Mouse (Mus musculus) olfactory bulb, adult 2 months (tissue): ENCODE measurements around the gene Mtx1. TPM values are rescaled to one million over a fixed set of nuclear protein-coding genes. Genes with fewer than 3 reads are reported as not detected.

Source experiments
- H3K27ac ChIP-seq: fragments of 200-500 bp; 2 replicates; pipeline ENCODE4 v1.5.1; 2012; ENCODE audit warnings: low read depth, low read length; ENCODE audit not compliant: insufficient read depth
- H3K4me1 ChIP-seq: fragments of 200-500 bp; 2 replicates; pipeline ENCODE4 v1.6.1; 2012; ENCODE audit warnings: low read length; ENCODE audit not compliant: control insufficient read depth, insufficient read depth
- H3K4me3 ChIP-seq: fragments of 200-500 bp; 2 replicates; pipeline ENCODE4 v1.5.1; 2012; ENCODE audit warnings: mild to moderate bottlenecking, low read depth, low read length, moderate library complexity; ENCODE audit not compliant: insufficient read depth
- CTCF ChIP-seq: fragments of 200-500 bp; IDR thresholded peaks from 2 replicates; pipeline ENCODE4 v1.5.1; 2012; ENCODE audit warnings: low read depth, mild to moderate bottlenecking, low read length, moderate library complexity; ENCODE audit not compliant: insufficient read depth
- POLR2A ChIP-seq: fragments of 200-500 bp; IDR thresholded peaks from 2 replicates; pipeline ENCODE4 v1.6.1; 2012; ENCODE audit warnings: mild to moderate bottlenecking, low read depth, low read length, moderate library complexity; ENCODE audit not compliant: insufficient read depth
- WGBS: fragments of 180-500 bp; shearing (Covaris S2); methylation state at CpG from one replicate; pipeline ENCODE4 v1.1.7; 2018; 5-methylcytosine and 5-hydroxymethylcytosine counted together
- polyA plus RNA-seq: library from polyadenylated mRNA; stranded (reverse); fragments of >200 nt; gene quantifications from 2 replicates; pipeline ENCODE4 v1.2.4, GENCODE M21; 2012; ENCODE audit warnings: low replicate concordance; ENCODE audit not compliant: missing spikeins, insufficient read depth, insufficient read length

The Mtx1 gene
- polyA plus RNA-seq, 1 experiment = not detected

GRCm38 (mm10) chr3:89183058-89183958, 43.6 kb downstream of the Mtx1 start, which contains the start of gene Fam189b:
Gene Fam189b (plus strand): TSS chr3:89183143.
- Histone ChIP-seq H3K27ac (peak within 1 kb of the TSS; percentile 69), H3K4me1 (peaks cover 26% of the 10 kb centered on the region), H3K4me3 (peak within 1 kb of the TSS; percentile 77)
- TF ChIP-seq POLR2A (peak; percentile 88), CTCF (no peak)
- 3% methylated on average over 39 of the region's 39 CpGs for WGBS

- 47% methylated on average over 7 of the region's 7 CpGs for WGBS
- TF ChIP-seq POLR2A = no peak
- TF ChIP-seq CTCF = no peak
- Histone ChIP-seq H3K4me1 (peaks cover 22% of the 10 kb centered on the region), H3K27ac (no peak overlapping the region), H3K4me3 (no peak overlapping the region; the same call in 1 of the 2 replicates)
Measured at GRCm38 (mm10) chr3:89182531-89183057, 44.3 kb downstream of the Mtx1 start.

- H3K4me3 ChIP-seq = no peak overlapping the region
- peaks cover 22% of the 10 kb centered on the region for H3K4me1 ChIP-seq
- WGBS = 92% methylated on average over 27 of the region's 27 CpGs
- H3K27ac ChIP-seq = no peak overlapping the region
- TF ChIP-seq CTCF = no peak
- TF ChIP-seq POLR2A = no peak
Measured at GRCm38 (mm10) chr3:89181749-89182500, 45.0 kb downstream of the Mtx1 start.

- H3K27ac ChIP-seq = no peak overlapping the region
- H3K4me3 ChIP-seq = no peak overlapping the region
- WGBS = 90% methylated on average over 11 of the region's 11 CpGs
- H3K4me1 ChIP-seq = peaks cover 9% of the 10 kb centered on the region; the same call in 1 of the 2 replicates
- no peak for TF ChIP-seq POLR2A
- TF ChIP-seq CTCF = no peak
Measured at GRCm38 (mm10) chr3:89179056-89179455, 47.8 kb downstream of the Mtx1 start.

GRCm38 (mm10) chr3:89178107-89178385, 48.8 kb downstream of the Mtx1 start:
- TF ChIP-seq POLR2A (no peak), CTCF (no peak)
- H3K27ac ChIP-seq = 0 out of 2 replicates have a peak overlapping the region, but pooled peaks have one; percentile 1
- WGBS = 6% methylated on average over 6 of the region's 6 CpGs
- H3K4me3 ChIP-seq = peak overlapping the region; percentile 56
- peaks cover 7% of the 10 kb centered on the region; the same call in 1 of the 2 replicates for H3K4me1 ChIP-seq

GRCm38 (mm10) chr3:89177242-89178106, 49.4 kb downstream of the Mtx1 start, which contains the start of gene Scamp3:
Gene Scamp3 (plus strand): TSS chr3:89177473.
- 0 out of 2 replicates have a peak within 1 kb of the TSS, but pooled peaks have one; percentile 1 for H3K27ac ChIP-seq
- under 1% methylated on average over 43 of the region's 43 CpGs for WGBS
- peak; percentile 59; the same call in 1 of the 2 replicates for TF ChIP-seq POLR2A
- no peak for TF ChIP-seq CTCF
- peaks cover 4% of the 10 kb centered on the region; the same call in 1 of the 2 replicates for H3K4me1 ChIP-seq
- peak within 1 kb of the TSS; percentile 56 for H3K4me3 ChIP-seq

- TF ChIP-seq CTCF (no peak), POLR2A (no peak)
- Histone ChIP-seq H3K4me1 (peaks cover 4% of the 10 kb centered on the region; the same call in 1 of the 2 replicates), H3K27ac (no peak overlapping the region), H3K4me3 (no peak overlapping the region)
- WGBS = 78% methylated on average over 7 of the region's 7 CpGs
Measured at GRCm38 (mm10) chr3:89176421-89176820, 50.5 kb downstream of the Mtx1 start.

- 91% methylated on average over 10 of the region's 10 CpGs for WGBS
- Histone ChIP-seq H3K4me1 (peaks cover 4% of the 10 kb centered on the region; the same call in 1 of the 2 replicates), H3K27ac (no peak overlapping the region), H3K4me3 (no peak overlapping the region)
- TF ChIP-seq CTCF (no peak), POLR2A (no peak)
Measured at GRCm38 (mm10) chr3:89175544-89175943, 51.3 kb downstream of the Mtx1 start.
